Mouse (Mus musculus) urinary bladder, postnatal 14 days (tissue): ENCODE measurements around the gene Mast1.

Experiments used
- DNase-seq: peaks from one replicate; pipeline ENCODE4 v3.0.0; 2021; ENCODE audit warnings: low spot score

Mast1 gene

DNA sequence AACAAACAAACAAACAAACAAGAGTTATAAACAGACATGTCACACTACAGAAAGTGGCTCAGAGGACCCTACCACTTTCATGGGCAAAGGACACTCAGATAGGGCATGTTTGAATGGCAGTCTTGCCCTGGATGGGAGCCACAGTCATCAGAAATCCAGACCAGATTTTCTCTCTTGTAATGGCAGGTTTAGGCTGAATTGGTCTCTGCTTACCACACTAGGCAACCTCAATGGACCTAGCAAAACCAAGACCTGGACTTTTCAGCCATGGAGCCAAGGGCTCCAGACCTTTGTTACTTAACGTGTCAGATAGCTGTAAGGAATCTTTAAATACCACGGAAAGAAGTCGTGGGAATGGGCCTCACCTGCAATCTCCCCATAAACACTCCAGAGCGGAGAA is 6.5 kb upstream of the Mast1 start:
- DNase-seq: no peak

DNA sequence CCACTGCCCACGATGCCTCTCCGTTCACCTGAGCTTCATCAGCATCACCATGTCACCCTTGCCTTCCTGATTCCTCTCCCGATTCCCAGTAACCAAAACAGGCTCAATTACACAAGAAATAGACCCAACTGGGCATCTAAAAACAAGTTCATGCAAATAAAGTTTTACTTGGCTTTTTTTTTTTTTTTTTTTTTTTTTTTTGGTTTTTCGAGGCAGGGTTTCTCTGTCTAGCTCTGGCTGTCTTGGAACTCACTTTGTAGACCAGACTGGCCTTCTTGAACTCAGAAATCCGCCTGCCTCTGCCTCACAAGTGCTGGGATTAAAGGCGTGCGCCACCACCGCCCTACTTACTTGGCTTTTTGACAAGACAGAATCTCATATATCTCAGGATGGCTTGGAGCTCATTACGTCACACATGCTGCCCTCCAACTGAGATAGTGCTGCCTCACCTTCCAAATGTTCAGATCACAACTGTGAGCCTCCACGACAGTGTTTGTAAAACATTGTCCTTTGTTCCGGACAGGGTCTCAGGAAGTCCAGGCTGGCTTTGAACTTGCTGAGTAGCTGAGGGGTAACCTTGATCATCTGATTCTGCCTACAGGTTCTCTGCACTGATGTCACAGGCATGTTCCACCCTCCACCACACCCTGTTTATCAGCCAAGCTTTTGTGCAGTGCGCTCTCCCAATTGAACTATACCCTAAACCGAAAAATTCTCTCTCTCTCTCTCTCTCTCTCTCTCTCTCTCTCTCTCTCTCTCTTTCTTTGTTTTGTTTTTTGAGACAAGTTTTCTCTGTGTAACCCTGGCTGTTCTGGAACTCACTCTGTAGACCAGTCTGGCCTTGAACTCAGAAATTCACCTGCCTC is 694 bp upstream of the Mast1 start:
- no peak for DNase-seq

DNA sequence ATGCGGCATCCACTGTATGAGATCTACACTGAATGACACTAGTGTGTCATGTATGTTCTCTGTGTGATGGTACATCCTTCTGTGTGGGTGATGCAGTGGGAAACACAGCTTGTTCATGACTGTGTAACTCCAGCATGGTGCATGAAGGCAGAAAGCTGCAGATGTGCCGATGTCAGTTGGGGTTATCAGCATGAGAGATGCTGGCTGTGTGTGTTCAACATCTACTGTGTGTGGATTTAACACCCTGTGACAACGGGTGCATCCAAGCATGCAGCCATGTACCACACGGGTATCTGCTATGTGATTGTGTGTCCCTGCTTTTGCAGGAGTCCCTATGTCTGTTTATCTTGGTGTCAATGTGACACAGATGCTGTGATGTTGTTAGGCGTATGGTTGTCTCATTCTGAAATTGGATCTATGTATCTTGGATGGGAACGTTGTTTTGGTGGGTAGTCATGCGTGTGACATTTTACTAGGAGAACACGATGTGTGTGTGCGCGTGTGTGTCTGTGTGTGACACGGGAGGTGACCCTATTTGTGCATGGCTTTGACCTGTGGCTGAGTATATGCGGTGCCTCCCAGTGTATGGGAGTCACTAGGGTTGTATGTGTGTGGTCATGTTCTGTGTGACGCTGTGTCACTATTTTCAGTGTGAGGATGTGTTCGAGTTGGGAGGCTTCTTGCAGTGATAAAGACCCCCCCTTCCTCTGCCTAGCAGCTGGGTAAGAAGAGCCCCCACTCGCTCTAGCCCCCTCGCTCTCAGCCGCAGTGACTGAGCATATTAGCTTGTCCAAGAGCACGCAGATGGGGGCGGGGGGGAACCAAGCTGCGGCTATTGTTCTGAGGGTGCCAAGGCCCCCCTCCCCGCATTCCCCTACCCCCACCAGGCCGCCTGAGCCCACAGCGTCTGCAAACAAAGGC is 858 bp downstream of the Mast1 start:
- no peak for DNase-seq

DNA sequence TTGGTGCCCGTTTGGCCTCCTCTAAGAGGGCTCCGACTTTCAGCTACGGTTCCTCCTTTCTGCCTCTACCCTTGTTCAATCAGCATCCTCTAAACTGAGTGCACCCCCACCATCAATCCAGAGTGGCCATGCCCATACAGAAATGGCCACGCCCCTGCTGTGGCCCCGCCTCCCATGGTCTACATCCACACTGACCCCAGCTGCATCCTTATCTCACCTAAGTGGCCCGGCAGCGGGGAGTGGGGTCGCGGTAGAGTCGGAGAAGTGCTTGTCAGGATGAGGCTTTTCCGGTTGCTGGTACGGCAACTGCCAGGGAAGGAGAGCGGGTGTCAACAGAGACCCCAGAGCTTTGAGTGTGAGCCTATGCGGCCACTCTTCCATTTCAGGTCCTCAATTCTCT is 1.7 kb downstream of the Mast1 start:
- no peak for DNase-seq

DNA sequence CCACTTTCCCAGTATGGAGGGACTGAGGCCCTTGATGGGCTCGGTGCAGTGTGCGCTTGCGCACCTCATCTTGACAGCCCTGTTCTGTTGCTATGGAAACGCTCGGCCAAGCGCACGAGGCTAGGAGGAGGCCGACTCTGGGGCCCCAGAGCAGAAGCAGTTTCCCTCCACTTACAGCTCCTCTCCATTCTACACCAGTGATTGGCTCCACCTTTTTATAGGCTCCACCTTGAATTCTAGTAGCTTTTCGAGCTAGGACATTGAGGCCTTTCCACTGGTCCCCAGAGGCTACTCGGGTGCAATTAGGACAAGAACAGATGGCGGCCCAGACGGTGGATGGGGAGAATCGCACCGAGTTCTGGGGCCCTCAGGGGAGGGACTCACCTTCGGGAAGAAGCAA is 2.3 kb downstream of the Mast1 start:
- no peak for DNase-seq

DNA sequence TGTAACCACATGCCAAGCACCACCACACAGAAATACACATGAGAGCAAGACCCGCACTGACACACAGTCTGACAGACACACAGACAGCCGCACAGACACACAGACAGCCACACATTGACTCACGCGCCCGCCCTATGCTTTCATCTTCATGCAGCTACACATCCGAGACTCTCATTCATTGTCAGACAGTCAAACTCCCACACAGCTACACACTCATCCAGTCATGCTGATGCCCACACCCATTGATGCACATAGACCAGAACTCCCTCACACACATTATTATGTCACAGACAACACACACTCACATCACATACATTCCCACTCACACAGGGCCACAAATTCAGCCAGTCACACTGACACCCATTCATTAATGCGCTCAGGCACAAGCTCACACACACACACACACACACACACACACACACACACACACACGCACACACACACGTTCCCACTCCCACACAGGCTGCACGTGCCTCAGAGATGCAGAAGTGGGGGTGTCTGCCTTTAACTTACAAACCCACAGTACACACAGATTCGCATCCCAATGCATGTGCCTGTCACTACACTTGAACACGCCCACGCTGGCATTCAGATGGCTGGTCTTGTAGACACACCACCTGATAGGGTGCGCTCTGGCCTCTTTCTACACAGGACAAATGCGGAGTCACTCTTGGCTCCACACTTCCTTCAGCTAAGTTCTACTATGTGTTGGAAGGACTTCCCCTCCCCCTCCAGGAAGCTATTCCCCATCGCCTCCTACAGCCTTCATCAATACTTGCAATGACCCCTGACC is 3.2 kb downstream of the Mast1 start:
- DNase-seq: no peak

DNA sequence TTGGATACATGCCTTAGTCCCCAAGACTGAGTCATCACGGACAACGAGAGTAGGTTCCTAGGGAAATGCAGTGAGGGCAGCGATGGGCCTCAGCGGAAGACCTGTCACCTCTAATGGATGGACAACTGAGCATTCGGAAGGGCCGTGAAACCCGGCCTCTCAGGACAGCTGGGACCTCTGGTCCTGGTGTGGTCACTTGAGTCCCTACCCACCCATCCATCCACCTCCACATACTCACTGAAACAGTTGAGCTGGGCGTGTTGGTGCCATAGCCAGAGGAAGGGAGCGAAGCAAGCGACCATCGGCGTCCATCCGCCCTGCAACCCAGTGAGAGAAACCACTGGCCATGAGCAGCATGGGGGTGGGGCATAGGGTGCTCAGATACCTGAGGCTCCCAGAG is 6.6 kb downstream of the Mast1 start:
- no peak for DNase-seq

DNA sequence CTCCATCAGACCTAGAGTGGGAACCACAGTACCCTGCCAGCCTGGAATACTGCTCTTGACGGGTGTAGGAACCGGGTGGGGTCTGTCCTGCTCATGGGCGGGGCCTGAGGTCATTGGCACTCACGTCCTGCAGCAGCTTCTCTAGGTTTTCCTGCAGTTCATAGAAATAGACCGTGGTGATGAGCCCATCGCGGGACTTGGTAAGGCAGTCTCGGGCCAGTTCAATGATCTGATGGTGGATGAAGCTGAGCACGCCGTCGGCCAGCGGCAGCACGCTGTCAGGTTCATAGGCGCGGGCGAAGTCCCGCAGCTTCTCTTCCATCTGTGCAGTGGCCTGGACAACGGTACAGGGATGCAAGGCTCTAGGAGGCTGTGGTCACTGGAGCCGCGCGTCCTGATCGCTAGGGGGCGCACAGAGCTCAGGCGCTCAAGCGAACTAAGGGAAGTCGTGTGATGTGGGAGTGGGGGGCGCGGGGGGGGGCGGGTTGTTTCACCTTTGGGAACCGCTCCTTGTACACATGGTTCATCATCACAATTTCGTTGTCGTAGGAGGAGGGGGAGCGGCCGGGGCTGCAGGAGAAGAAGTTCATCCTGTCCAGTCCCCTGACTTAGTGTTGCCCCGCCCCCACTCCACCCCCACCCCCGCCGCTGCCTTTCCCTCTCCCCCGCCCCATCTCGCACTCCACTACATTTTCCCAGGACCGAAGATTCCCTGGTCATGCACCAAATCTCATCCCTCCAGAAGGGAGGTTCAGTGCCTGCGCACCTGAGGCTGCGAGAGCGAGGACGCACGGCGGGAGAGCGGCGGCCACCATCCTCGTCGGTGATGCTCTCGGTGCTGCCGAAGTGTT is 8.5 kb downstream of the Mast1 start:
- DNase-seq: peak; percentile 69

DNA sequence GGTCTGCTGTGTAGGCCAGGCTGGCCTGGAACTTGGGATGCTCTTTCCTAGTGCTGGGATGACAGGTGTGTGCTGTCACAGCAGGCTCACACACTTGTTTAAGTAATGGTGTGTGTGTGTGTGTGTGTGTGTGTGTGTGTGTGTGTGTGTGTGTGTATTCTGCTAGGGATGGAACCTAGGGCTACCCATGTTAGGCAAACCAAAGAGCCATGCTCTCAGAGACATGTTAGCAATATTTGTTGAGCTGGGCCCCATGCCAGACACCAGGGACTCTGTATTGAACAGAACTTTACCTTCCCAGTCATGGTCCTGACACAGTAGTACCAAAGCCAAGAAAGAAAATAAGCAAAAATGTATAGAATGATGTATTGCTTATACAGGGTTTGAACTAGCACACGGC is 9.6 kb downstream of the Mast1 start:
- no peak for DNase-seq

DNA sequence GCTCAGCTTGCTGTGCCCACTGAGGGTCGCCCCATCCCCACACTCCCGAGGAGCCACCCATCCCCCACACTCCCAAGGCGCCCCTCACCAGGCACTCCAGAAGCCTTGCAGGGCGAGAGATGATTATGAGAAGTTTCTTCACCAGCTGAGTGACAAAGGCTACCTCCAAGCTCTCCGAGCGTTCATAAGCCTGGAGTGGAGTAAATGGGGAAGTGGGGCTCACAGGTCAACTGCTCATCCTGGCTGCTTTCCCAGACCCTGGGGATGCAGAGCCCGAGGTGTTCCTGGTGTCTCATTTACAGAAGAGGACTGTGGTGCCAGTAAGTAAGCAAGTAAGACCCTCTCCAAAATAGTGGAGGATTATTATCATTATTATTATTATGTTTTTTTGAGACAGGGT is 11.6 kb downstream of the Mast1 start:
- no peak for DNase-seq

DNA sequence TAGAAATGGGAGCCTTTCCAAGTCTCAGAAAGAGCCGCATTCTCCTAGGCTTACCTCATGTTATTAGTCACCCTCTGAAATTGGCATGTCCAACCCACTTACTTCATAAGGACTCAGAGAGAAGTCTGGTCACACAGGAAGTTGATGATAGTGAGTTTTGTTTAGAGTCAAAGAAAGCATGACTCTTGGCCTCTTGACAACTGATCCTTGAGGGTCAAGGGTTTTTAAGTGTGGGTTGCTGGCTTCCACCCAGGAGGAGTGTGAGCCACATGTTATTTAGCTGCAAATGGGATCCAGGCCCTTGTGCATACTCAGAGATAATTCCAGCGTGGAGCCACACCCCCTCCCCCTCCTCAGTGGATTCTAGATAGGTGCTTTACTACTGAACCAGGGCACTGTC is 15.6 kb downstream of the Mast1 start:
- DNase-seq: no peak

DNA sequence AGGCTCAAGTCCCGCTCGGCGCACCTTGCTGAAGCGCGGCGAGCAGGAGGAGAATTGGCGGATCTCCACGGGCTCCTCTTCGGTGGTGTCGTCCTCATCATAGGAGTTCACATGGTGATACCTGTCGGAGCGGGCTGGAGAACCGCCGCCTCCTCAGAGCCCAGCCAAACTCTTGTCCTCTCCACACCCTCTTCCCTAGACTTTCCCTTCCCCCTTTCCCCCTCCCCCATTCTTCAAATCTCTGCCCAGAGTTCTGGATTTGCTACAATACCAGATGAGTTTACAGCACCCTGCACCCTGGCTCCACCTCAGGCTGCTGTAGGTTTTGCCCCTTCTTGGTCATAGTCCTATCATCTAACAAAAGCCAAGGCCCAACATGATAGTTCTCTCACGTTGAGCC is 18.5 kb downstream of the Mast1 start:
- DNase-seq: no peak

DNA sequence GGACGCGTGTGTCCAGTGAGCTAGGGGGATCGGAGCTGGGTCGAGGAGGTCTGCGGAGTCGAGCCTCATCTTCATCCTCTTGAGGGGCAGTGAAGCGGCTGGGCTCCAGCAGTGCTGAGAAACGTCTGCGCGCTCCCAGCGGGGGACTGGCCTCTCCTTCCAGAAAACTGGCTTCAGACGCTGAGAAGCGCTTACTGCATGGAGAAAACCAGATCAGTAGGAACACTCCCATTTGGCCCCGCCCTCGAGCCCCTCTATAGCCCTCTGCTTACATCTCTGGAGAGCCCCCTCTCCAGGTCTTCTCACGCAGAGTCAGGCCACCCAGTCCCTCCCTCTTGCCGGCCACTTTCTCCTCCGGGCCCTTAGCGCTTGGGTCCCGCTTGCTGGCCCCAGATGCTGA is 19.4 kb downstream of the Mast1 start:
- no peak for DNase-seq

DNA sequence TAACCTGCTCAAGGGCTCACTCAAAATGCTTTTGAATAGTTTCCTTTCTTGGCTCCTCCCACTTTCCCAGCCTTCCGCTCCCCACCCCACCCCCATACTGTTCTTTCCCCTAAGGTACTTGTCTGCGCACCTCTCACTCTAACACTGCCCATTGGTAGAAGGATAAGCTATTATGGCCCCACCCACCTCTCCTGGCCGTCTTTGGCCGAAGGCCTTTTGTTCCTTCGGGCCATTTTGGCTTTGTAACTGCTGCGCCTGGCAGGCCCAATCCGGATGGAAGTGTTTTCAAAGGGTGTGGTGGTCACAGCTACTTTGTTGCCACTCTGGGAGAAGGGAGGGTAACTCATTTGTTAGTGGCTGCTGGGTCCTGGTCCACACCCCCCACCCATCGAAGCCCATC is 21.9 kb downstream of the Mast1 start:
- no peak for DNase-seq

DNA sequence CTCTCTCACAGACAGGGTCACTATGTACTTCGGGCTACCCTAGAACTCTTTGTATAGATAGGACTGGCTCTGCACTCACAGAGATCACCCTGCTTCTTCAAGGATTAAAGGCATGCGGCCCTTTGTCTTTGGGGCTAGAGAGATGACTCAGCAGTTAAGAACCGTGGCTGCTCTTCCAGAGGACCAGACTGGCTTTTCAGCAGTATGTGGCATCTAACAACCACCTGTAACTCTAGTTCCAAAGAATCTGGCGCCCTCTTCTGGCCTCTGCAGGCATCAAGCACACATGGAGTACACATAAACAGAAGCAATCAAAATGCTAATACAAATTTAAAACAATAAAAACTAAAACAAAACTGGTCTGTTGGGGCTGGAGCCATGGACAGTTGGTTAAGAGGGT is 23.2 kb downstream of the Mast1 start:
- DNase-seq: no peak

DNA sequence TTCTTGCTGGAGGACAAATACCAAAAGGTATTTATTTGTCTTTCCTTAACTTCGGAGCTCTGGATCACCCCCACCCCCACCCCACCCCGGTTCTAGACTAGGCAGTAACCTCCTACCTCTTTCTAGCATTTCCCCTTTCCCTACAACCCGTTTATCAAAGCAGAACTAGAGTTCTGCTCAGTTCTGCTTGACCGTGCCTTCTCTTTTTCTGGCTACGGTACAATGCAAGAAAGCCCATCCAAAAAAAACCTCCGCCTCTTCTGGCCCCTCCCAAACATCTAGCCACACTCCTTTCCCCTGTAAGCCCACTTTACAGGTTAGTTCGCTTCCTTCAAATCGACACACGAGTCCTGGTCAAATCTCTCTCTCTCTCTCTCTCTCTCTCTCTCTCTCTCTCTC is 23.7 kb downstream of the Mast1 start:
- DNase-seq: no peak

DNA sequence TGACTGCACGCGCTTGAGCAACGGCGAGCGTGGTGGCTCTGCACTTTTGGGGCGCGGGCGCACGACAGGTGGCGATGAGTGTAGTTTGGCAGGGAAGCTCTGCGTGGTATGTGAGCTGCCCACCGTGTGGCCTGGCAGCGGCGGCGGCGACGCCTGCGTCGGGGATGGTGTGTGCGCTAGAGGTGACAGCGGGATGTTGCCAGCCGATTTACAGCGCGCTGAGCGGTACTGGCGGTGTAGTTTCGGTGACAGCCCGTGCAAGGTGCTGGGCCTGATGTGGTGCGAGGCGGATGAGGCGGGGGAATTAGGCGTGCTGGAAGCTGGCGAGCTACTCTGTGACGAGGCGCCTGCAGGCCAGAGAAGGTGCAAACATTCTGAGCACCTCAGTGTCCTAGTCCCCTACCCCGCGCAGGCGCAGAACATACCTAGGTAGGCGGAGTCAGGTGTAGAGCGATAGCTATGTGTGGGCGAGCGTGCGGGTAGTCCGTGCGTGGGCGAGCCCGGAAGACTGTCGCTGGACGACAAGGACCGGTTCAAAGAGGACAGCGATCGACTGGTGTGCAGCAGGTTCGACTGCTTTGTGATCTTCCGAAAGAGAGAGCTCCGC is 24.2 kb downstream of the Mast1 start:
- DNase-seq: peak; percentile 83

DNA sequence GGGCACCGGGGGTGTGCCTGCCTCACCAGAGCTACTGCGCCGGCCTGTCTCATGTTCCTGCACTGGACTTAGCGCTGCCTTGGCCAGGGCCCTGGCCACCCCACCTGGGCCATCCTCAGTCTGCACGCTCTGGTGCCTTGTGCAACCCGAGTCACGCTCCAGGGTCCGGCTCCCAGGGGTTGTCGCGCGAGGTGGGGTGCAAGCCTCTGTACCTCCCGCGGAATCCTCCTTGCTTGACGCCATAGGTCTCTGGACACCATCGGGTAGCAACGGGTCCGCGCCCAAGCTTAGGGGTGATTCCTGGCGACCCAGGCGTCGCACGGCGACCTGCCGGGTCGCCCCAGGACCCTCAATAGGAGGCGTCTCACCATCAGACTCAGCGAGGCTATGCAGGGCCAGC is 24.8 kb downstream of the Mast1 start:
- DNase-seq: no peak

DNA sequence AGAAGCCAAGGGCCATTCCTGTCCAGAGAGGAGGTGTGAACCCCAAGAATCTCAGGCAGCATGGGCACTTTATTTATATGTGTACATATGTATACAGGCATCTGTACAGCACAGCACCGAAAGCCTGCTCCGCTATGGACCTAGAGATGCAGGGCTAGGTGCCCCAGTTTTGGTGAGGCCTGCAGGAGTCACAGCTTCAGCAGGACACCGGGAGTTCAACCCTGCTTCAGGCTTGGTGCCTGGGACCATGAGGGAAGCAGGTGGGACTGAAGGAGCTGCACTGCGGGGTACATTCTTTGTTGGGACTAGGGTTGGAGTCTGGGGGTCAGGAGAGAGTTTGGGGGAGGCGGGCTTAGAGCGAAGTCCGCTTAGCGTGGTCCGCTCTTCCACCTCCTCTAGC is 25.3 kb downstream of the Mast1 start:
- DNase-seq: no peak

DNA sequence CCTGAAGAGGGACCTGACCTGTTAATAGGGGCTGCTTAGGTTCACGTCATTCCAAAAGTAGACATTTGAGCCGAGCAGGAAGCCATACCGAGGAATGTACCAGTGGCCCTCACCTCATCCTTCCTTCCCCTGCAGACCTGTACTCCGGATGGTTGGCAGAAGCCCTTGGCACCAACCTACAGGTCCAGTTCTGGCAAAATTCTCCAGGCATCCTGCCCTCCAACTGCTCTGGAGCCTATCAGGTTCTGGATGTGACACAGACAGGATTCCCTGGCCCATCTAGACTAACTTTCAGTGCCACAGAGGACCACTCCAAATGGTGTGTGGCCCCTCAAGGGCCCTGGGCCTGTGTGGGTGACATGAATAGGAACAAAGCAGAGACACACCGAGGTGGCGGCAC is 26.6 kb downstream of the Mast1 start:
- DNase-seq: no peak

DNA sequence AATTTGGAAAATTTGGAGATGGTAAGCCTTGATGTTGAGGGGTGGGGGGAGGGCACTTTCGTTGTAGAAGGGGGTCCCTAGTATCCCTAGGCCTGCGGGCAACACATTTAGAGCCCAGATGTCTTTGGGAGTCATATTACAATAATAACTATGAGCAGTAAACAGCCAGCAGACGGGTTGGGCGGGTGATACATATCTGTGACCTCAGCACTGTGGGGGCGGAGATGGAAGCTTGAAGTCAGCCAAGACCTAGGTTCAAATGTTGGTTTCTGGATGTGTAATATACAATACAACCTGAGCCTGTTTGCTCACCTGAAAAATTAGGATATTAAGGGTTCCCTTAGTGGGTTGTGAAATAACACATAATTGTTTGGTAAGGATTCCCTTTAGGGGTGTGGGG is 27.2 kb downstream of the Mast1 start:
- peak; percentile 49 for DNase-seq
